Mouse (Mus musculus) stomach, postnatal 0 days (tissue): ENCODE results near the gene Cnfn.

Experiments used
- CTCF ChIP-seq: IDR thresholded peaks from 2 replicates; pipeline ENCODE4 v1.5.1; 2016; ENCODE audit warnings: antibody characterized with exemption, low read depth, mild to moderate bottlenecking, moderate library complexity
- EP300 ChIP-seq: optimal IDR thresholded peaks from 2 replicates; pipeline ENCODE3; 2016; ENCODE audit warnings: antibody characterized with exemption

GRCm38 (mm10) chr7:25382541-25382940, 13.0 kb upstream of the Cnfn start:
- TF ChIP-seq CTCF (no peak), EP300 (no peak)
